Mouse (Mus musculus) thymus, adult 2 months (tissue): ENCODE results near the gene Gsx1.

Experiments used
- CTCF ChIP-seq: fragments of 200-500 bp; IDR thresholded peaks from 2 replicates; pipeline ENCODE4 v1.5.1; 2012; ENCODE audit warnings: mild to moderate bottlenecking, control low read depth, low read length, moderate library complexity, borderline replicate concordance; ENCODE audit not compliant: control insufficient read depth, poor library complexity, insufficient read depth; ENCODE audit errors: extremely low read depth
- POLR2A ChIP-seq: fragments of 200-500 bp; IDR thresholded peaks from 2 replicates; pipeline ENCODE4 v1.6.1; 2012; ENCODE audit warnings: mild to moderate bottlenecking, low read length, control low read depth, moderate library complexity; ENCODE audit not compliant: control insufficient read depth, poor library complexity, insufficient read depth; ENCODE audit errors: extremely low read depth

DNA sequence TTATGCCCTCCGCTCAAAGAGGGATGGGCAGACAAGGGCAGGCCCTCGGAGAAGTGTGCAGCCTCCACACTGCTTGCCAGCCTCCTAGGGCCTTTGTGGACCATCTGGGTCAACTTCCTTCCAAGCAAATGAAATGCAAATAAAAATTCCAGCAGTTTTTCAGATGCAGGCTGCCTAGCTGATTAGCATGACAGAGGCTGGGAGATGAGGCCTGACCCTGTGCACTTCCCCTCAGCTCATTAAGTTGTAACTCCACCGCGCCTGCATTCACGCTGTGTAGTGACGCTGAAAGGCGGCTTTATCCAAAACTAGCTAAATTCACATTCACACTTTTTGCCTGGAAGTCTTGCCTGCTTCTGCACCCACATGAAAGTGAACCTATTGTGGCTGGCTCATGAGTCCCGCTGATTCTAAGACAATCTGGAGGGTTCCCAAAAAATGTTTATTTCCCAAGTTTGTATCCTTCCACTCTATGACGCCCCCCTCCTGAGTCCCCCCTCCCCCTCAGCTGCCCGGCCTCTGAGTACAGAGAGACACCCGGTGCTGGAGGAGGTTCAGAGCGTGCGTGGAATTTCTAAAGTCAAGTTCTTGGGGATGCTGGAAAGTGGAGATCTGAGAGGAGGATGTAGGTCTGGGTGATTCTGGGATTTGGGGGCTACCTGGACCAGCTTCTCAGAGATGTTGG, 32.9 kb upstream of the Gsx1 start:
- TF ChIP-seq CTCF, result no peak
- TF ChIP-seq POLR2A, result no peak
